Mouse (Mus musculus) cerebellum, adult 18-20 months (tissue): ENCODE data around the gene Rnf224.
A peak's percentile ranks its signal among the peaks of the same experiment; 100 is the strongest.

Experiments
- DNase-seq, 2 experiments: peaks; one replicate each; pipeline ENCODE4 v3.0.0; 2021

The Rnf224 gene

DNA sequence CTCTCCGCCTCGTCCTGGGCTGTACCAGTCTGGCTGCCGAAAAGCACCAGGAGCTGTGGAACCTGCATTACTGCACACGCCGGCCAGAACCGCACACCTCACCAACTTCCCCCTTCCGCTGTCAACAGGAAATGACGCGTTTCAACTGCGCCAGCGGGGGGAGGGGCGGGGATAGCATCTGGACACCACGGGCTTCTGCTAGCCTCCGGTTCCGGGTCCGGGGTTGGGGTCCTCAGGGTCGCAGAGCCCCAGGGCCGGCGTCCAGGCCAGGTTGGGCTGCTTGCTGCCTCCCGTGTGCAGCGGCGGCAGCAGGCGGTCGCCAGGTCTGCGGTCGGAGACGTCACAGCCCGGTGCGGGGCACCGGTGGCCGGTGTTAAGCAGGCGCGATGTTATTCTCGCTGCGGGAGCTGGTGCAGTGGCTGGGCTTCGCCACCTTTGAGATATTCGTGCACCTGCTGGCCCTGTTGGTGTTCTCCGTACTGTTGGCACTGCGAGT, 18.7 kb upstream of the Rnf224 start, which contains the start of gene Tmem203:
Gene Tmem203, plus strand, starts transcription at position 156 of the 496 bp plus-strand sequence.
- DNase-seq: peak; percentile 86 to 89

- no peak for DNase-seq
Observed at GRCm38 (mm10) chr2:25252331-25252730, 15.7 kb upstream of the Rnf224 start.

DNA sequence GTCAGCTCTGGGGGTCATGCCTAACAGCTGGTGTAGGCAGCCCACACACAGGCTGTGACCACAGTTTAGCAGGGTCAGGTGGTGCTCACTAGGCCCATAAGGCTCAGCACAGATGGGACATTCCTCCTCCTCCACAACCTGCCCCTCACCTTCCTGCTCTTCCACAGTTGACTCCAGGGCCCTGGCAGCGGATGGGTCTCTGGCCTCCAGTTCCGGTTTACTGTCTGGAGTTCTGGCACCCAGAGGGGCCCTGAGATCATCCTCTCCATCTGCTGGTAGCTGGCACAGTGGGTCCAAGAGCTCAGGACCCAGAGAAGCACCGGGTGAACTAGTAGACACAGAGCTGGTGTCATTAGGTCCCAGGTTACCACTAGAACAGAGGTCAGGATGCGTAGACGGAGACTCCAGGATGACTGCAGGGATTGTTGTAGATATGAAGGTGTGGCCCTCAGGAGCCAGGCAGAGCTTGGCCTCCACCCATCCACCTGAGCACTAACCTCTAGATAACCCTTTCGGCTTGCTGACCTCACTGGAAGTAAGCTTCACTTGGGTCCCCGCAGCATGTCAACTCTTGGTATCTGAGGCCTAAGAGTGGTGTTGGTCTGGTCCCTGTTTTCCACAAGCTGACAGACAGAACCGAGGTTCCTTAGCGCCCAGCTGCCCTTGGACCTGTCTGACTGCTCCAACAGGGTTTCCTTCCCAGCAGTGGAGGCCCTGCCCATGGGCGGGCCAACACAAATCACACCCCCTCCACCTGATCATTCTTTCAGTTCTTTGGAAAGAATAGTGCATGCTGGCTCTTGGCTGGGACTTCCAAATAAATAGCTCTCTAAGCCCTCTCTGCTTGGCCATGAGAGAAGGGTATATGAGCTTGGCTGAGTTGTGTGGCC, 9.8 kb upstream of the Rnf224 start, which contains the start of gene AL732309.1:
Gene AL732309.1, minus strand, starts transcription at position 681 of the 890 bp plus-strand sequence.
- peak in 1 of 2 experiments; percentile 53 for DNase-seq

- no peak for DNase-seq
Observed at GRCm38 (mm10) chr2:25244144-25244543, 7.6 kb upstream of the Rnf224 start.

- peak; percentile 17 to 36 for DNase-seq
Observed at GRCm38 (mm10) chr2:25243342-25243741, 6.8 kb upstream of the Rnf224 start.

DNA sequence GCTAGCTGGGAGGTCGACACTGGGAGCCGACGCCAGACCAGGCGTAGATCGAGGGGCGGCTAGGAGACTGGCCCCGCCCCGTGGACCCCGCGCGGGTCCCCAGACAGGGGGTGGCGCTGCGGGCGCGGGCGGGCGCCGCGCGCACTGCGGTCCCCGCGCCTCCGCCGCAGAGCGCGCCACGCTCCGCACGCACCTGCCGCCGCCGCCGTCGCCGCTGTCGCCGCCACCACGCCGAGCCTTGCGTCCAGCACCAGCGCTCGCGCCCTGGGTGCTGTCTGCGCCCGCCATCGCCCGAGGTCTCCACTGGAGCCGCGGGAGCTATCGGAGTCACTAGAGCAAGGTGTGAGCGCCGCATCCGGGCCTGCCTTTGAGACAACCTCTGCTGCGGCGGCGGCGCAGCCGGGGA, 5.5 kb upstream of the Rnf224 start, which contains the start of the genes Rnf208 and Cysrt1:
Gene Rnf208, plus strand, starts transcription at position 155 of the 406 bp plus-strand sequence.
Gene Cysrt1, minus strand, starts transcription at position 352 of the 406 bp plus-strand sequence.
- DNase-seq: peak; percentile 55 to 74

DNA sequence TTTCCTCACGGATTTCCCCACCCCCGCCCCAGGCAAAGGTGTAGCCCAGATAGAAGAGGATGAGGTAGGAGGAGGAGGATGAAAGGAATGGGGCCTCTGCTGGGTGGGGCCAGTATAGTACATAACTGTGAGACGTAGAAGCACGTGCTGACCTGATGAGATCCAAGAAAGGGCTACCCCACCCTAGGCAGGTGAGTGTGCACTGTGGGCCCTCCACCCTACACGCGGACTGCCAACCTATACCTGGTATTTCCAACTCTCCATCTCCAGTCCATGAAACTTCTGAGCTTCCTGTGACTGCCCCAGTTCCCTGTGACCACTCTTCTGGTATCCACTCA, 4.8 kb upstream of the Rnf224 start:
- no peak for DNase-seq

GRCm38 (mm10) chr2:25240723-25241437, 4.3 kb upstream of the Rnf224 start:
- DNase-seq: peak; percentile 69 to 83

- no peak for DNase-seq
Observed at GRCm38 (mm10) chr2:25240310-25240709, 3.7 kb upstream of the Rnf224 start.

DNA sequence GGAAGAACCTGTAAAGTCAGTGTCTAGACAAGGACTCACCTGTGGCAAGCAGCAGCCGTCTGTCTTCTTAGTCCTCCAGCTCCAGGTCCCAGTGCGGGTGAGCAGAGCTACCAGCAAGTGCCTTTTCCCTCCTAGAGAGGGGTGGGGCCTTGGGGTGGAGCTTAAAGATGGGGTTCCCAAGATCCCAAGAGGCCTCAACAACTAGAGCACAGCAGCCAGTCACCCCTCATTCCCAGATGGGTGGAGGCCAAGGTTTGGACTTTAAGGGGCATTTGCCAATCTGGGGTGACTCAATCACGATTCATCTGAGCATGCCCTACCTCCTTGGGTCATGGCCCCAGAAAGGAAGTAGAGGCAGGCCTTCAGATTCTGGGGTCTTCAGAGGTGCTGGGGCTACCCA, 3.2 kb upstream of the Rnf224 start:
- DNase-seq: no peak

DNA sequence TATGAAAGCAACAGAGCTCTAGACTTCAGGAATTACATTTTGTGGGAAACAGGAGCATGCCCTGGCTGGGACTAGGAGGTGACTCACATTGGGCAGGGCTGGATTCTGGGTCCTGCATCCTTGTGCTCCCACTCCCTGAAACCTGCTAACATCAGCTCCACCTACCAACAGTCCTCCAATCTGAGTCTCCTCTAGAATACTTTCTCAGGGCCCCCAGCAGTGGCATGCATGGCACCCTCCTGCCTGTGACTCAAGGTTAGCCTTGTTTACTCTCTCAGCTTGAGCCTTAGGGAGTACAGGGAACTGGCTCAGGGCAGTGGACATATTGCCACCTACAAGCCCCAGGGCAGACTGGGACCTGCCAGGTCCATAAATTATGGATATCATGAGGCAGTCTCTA, 1.5 kb upstream of the Rnf224 start:
- no peak for DNase-seq

DNA sequence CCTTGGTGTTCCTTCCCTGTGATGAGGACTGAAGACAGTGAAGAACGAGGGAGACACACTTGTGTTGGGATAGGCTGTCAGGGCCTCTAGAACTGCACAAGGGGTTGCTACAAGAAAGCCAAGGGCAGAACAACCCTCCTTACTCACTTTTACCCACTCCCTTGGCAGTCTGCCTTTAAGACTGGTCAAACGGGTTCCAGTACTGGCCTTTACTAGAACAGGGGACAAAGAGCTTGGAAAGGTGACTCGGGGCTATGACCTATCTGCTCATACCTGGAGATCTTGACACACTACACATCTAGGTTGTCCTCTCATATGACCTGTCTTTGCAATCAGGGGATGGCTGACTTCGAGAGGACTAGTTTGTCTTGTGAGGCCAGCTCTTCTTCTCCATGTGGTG, 935 bp upstream of the Rnf224 start:
- no peak for DNase-seq

GRCm38 (mm10) chr2:25234551-25235220, 1.9 kb downstream of the Rnf224 start:
- DNase-seq: no peak

- DNase-seq: no peak
Observed at GRCm38 (mm10) chr2:25234050-25234449, 2.5 kb downstream of the Rnf224 start, which contains the start of gene Slc34a3. Gene Slc34a3, minus strand, starts transcription at chr2:25234364.

GRCm38 (mm10) chr2:25233421-25233820, 3.2 kb downstream of the Rnf224 start:
- DNase-seq: no peak

DNA sequence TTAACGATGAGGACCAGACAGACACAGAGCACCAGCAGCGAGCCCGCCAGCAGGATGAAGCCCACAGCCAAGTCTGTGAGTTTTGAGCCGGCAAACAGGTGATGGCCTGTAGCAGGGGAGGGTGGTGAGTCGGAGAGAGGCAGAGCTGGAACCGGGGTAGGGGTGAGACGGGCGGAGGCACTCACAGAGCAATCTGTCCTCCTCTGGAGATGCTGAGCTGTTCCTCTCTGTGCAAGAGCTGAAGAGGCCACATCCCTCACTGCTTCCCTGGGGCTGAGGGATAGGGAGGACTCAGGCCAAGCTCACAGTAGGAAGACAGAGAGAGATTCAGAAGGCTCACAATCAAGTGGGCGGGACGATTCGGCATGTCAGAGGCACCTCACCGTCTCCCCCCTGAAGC, 5.5 kb downstream of the Rnf224 start:
- no peak for DNase-seq

- DNase-seq: no peak
Observed at GRCm38 (mm10) chr2:25230581-25230980, 6.0 kb downstream of the Rnf224 start.

GRCm38 (mm10) chr2:25229582-25229981, 7.0 kb downstream of the Rnf224 start:
- no peak for DNase-seq

- no peak for DNase-seq
Observed at GRCm38 (mm10) chr2:25228995-25229530, 7.5 kb downstream of the Rnf224 start.

DNA sequence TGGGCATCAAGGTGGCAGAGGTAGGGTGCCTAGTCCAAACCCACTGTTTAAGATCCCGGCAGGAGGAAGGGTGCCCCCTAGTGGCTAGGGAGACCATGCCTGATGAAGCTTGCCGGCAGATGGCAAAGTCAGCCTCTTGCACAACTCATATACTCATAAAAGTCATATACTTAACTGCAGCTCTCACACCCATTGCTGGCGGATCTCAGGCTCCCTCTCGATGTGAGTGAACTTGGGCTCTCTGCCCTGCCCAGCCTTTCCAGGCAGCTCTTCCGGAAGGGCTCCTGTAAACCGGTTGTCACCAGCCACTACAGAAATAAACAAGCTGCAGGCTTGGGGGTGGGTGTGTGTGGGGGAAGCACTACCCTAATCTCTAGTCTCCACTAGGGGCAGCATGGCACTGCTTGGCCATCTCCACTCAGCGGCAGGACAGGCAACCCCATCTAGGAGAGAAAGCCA, 8.1 kb downstream of the Rnf224 start:
- DNase-seq: peak; percentile 87 to 90

GRCm38 (mm10) chr2:25227406-25227805, 9.2 kb downstream of the Rnf224 start:
- DNase-seq: no peak

- DNase-seq: peak in 1 of 2 experiments; percentile 40
Observed at GRCm38 (mm10) chr2:25226864-25227263, 9.7 kb downstream of the Rnf224 start.
